Mouse (Mus musculus): ENCODE measurements around the gene Sec14l4. TPM values are rescaled to one million over a fixed set of nuclear protein-coding genes. Genes with fewer than 3 reads are reported as not detected.
"Not testable (repeated sequence)": the region's sequence is repeated elsewhere in the genome, so short reads cannot be mapped to it uniquely, and the experiment has no call there.

The Sec14l4 gene
- polyA plus RNA-seq, 1 experiment, result 5.2 TPM

DNA sequence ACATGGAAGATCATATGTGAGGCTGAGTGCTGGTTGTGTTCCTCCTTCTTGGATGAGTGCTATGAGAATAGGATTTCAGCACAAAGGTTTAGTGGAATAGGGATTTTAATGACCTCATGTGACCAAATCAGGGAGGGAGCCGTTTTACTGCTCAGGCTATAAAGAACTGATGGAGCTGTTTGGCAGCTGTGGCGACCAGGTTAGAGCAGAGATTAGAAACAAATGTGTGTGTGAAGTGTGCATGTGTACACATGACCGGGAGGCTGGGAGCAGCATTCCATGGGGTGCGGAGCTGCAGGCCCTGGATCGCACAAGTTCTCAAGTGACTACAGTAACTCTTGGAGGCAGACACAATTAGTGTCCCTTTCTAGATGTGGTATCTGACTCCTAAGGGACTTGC lies 31.7 kb upstream of the Sec14l4 start:
- H3K36me3 ChIP-seq (ENCODE audit: control insufficient read depth, insufficient read depth, low read length, poor library complexity, severe bottlenecking), result no peaks in the 10 kb centered on the region
- no peaks in the 10 kb centered on the region for H3K4me1 ChIP-seq (ENCODE audit: control insufficient read depth, insufficient read depth, low read length)
- H3K9me3 ChIP-seq (replicated peaks; ENCODE audit: control insufficient read depth, insufficient read depth, low read length, poor library complexity, severe bottlenecking), result no peaks in the 10 kb centered on the region
- no peak overlapping the region for H3K4me3 ChIP-seq (ENCODE audit: low read depth, low read length)
- H3K27me3 ChIP-seq (ENCODE audit: control insufficient read depth, insufficient read depth, low read length, poor library complexity, severe bottlenecking), result peaks cover 3% of the 10 kb centered on the region
- H3K27ac ChIP-seq (ENCODE audit: insufficient read depth, low read length), result no peak overlapping the region
- H3K9ac ChIP-seq (ENCODE audit: low read depth, poor library complexity, severe bottlenecking), result no peak overlapping the region
- TF ChIP-seq EP300 (IDR thresholded peaks at IDR 0.05; ENCODE audit: insufficient read depth, low read depth, low read length), result no peak
- no peak for TF ChIP-seq CTCF (IDR thresholded peaks at IDR 0.05; ENCODE audit: low read depth, low read length)
- no peak for TF ChIP-seq POLR2A (IDR thresholded peaks at IDR 0.05; ENCODE audit: insufficient read depth, low read length)

GRCm38 (mm10) chr11:4001603-4002002 lies 29.7 kb upstream of the Sec14l4 start:
- H3K27me3 ChIP-seq (ENCODE audit: control insufficient read depth, insufficient read depth, low read length, poor library complexity, severe bottlenecking), result peaks cover 3% of the 10 kb centered on the region
- no peaks in the 10 kb centered on the region for H3K36me3 ChIP-seq (ENCODE audit: control insufficient read depth, insufficient read depth, low read length, poor library complexity, severe bottlenecking)
- H3K27ac ChIP-seq (ENCODE audit: insufficient read depth, low read length), result no peak overlapping the region
- no peaks in the 10 kb centered on the region for H3K9me3 ChIP-seq (replicated peaks; ENCODE audit: control insufficient read depth, insufficient read depth, low read length, poor library complexity, severe bottlenecking)
- no peak overlapping the region for H3K9ac ChIP-seq (ENCODE audit: low read depth, poor library complexity, severe bottlenecking)
- no peaks in the 10 kb centered on the region for H3K4me1 ChIP-seq (ENCODE audit: control insufficient read depth, insufficient read depth, low read length)
- TF ChIP-seq CTCF (IDR thresholded peaks at IDR 0.05; ENCODE audit: low read depth, low read length) (peak; percentile 86), EP300 (IDR thresholded peaks at IDR 0.05; ENCODE audit: insufficient read depth, low read depth, low read length) (no peak)
- no peak overlapping the region for H3K4me3 ChIP-seq (ENCODE audit: low read depth, low read length)

DNA sequence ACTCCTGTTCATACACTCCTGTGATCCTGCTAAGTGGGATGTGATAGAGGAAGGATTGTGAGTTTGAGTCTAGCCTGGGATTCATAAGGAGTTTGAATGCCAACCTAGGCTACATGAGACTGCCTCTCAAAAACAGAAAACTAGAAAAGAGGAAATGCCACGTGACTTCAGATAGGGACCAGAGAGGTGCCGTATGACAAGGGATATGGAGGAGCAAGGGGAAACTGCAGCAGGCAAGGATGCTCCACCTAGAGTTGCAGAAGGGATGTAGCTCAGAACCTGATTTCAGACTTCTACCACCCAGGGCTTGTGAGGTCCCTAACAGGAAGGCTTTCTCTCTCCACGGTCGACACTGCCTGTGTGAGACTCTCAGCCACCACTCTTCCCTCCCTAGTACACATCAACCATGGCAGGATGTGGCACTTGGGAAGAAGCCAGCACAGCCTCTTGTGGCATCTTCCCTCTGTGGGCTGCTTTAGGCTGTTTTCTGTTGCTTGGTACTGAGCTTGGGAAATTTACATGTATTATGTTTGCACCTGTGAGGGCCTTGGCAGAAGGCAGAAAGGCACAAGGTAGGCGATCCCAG lies 25.9 kb upstream of the Sec14l4 start:
- H3K36me3 ChIP-seq (ENCODE audit: control insufficient read depth, insufficient read depth, low read length, poor library complexity, severe bottlenecking), result no peaks in the 10 kb centered on the region
- no peak overlapping the region for H3K4me3 ChIP-seq (ENCODE audit: low read depth, low read length)
- no peak overlapping the region for H3K9ac ChIP-seq (ENCODE audit: low read depth, poor library complexity, severe bottlenecking)
- H3K27me3 ChIP-seq (ENCODE audit: control insufficient read depth, insufficient read depth, low read length, poor library complexity, severe bottlenecking), result no peaks in the 10 kb centered on the region; the same call in 1 of the 2 replicates
- TF ChIP-seq EP300 (IDR thresholded peaks at IDR 0.05; ENCODE audit: insufficient read depth, low read depth, low read length) (no peak), POLR2A (IDR thresholded peaks at IDR 0.05; ENCODE audit: insufficient read depth, low read length) (no peak), CTCF (IDR thresholded peaks at IDR 0.05; ENCODE audit: low read depth, low read length) (no peak)
- no peaks in the 10 kb centered on the region for H3K4me1 ChIP-seq (ENCODE audit: control insufficient read depth, insufficient read depth, low read length)
- H3K27ac ChIP-seq (ENCODE audit: insufficient read depth, low read length), result no peak overlapping the region
- no peaks in the 10 kb centered on the region for H3K9me3 ChIP-seq (replicated peaks; ENCODE audit: control insufficient read depth, insufficient read depth, low read length, poor library complexity, severe bottlenecking)

GRCm38 (mm10) chr11:4006462-4006861 lies 24.8 kb upstream of the Sec14l4 start:
- TF ChIP-seq CTCF (IDR thresholded peaks at IDR 0.05; ENCODE audit: low read depth, low read length), result no peak
- TF ChIP-seq EP300 (IDR thresholded peaks at IDR 0.05; ENCODE audit: insufficient read depth, low read depth, low read length), result no peak
- Histone ChIP-seq H3K9me3 (replicated peaks; ENCODE audit: control insufficient read depth, insufficient read depth, low read length, poor library complexity, severe bottlenecking) (no peaks in the 10 kb centered on the region), H3K9ac (ENCODE audit: low read depth, poor library complexity, severe bottlenecking) (no peak overlapping the region), H3K4me1 (ENCODE audit: control insufficient read depth, insufficient read depth, low read length) (no peaks in the 10 kb centered on the region), H3K27me3 (ENCODE audit: control insufficient read depth, insufficient read depth, low read length, poor library complexity, severe bottlenecking) (no peaks in the 10 kb centered on the region), H3K27ac (ENCODE audit: insufficient read depth, low read length) (no peak overlapping the region), H3K4me3 (ENCODE audit: low read depth, low read length) (no peak overlapping the region), H3K36me3 (ENCODE audit: control insufficient read depth, insufficient read depth, low read length, poor library complexity, severe bottlenecking) (no peaks in the 10 kb centered on the region)

GRCm38 (mm10) chr11:4012616-4013015 lies 18.6 kb upstream of the Sec14l4 start:
- H3K27me3 ChIP-seq (ENCODE audit: control insufficient read depth, insufficient read depth, low read length, poor library complexity, severe bottlenecking), result no peaks in the 10 kb centered on the region
- no peak overlapping the region for H3K27ac ChIP-seq (ENCODE audit: insufficient read depth, low read length)
- H3K4me1 ChIP-seq (ENCODE audit: control insufficient read depth, insufficient read depth, low read length), result no peaks in the 10 kb centered on the region
- no peak overlapping the region for H3K9ac ChIP-seq (ENCODE audit: low read depth, poor library complexity, severe bottlenecking)
- no peak for TF ChIP-seq EP300 (IDR thresholded peaks at IDR 0.05; ENCODE audit: insufficient read depth, low read depth, low read length)
- TF ChIP-seq CTCF (IDR thresholded peaks at IDR 0.05; ENCODE audit: low read depth, low read length), result no peak
- no peak for TF ChIP-seq POLR2A (IDR thresholded peaks at IDR 0.05; ENCODE audit: insufficient read depth, low read length)
- no peak overlapping the region for H3K4me3 ChIP-seq (ENCODE audit: low read depth, low read length)
- H3K36me3 ChIP-seq (ENCODE audit: control insufficient read depth, insufficient read depth, low read length, poor library complexity, severe bottlenecking), result no peaks in the 10 kb centered on the region
- no peaks in the 10 kb centered on the region; the same call in 1 of the 2 replicates for H3K9me3 ChIP-seq (replicated peaks; ENCODE audit: control insufficient read depth, insufficient read depth, low read length, poor library complexity, severe bottlenecking)

DNA sequence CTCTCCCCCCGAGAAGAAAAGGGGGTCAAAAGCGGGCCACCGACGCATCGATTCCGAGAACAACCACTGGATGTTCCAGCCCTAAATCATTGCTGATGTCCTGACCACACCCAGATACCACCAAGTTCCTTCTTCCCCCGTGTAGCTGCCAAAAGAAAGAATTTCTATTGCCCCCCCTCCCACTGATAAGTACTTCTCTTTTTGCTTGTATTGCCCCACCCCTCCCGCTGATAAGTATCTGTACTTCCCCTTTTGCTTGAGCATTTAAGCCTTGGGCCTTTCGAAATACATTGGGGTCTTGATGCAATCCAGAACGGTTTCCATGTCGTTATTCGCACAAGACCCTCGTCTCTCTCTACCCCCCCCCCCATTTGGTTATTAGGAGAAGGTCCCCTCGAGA lies 15.5 kb upstream of the Sec14l4 start:
- H3K9me3 ChIP-seq (replicated peaks; ENCODE audit: control insufficient read depth, insufficient read depth, low read length, poor library complexity, severe bottlenecking); H3K9ac ChIP-seq (ENCODE audit: low read depth, poor library complexity, severe bottlenecking); H3K27ac ChIP-seq (ENCODE audit: insufficient read depth, low read length); H3K36me3 ChIP-seq (ENCODE audit: control insufficient read depth, insufficient read depth, low read length, poor library complexity, severe bottlenecking); H3K4me3 ChIP-seq (ENCODE audit: low read depth, low read length); H3K4me1 ChIP-seq (ENCODE audit: control insufficient read depth, insufficient read depth, low read length); H3K27me3 ChIP-seq (ENCODE audit: control insufficient read depth, insufficient read depth, low read length, poor library complexity, severe bottlenecking): not testable (repeated sequence)

- not testable (repeated sequence) for H3K36me3 ChIP-seq (ENCODE audit: control insufficient read depth, insufficient read depth, low read length, poor library complexity, severe bottlenecking); H3K4me3 ChIP-seq (ENCODE audit: low read depth, low read length); H3K4me1 ChIP-seq (ENCODE audit: control insufficient read depth, insufficient read depth, low read length); H3K9me3 ChIP-seq (replicated peaks; ENCODE audit: control insufficient read depth, insufficient read depth, low read length, poor library complexity, severe bottlenecking); H3K9ac ChIP-seq (ENCODE audit: low read depth, poor library complexity, severe bottlenecking); H3K27ac ChIP-seq (ENCODE audit: insufficient read depth, low read length); H3K27me3 ChIP-seq (ENCODE audit: control insufficient read depth, insufficient read depth, low read length, poor library complexity, severe bottlenecking)
These were observed 9.2 kb upstream of the Sec14l4 start for GRCm38 (mm10) chr11:4022111-4022510.
